Mouse (Mus musculus): ENCODE measurements around the gene Gm14137.
A peak's percentile ranks its signal among the peaks of the same experiment; 100 is the strongest.

The Gm14137 gene

GRCm38 (mm10) chr2:119172862-119173576 is 1.3 kb upstream of the Gm14137 start:
- peak; percentile 26; the same call in 1 of the 2 replicates for ATAC-seq (ENCODE audit: low TSS enrichment)

GRCm38 (mm10) chr2:119174866-119175265 is 557 bp downstream of the Gm14137 start:
- ATAC-seq (ENCODE audit: low TSS enrichment): no peak

GRCm38 (mm10) chr2:119175614-119176013 is 1.3 kb downstream of the Gm14137 start:
- no peak for ATAC-seq (ENCODE audit: low TSS enrichment)

- no peak for ATAC-seq (ENCODE audit: low TSS enrichment)
Observed at GRCm38 (mm10) chr2:119176761-119177160, 2.5 kb downstream of the Gm14137 start.

- ATAC-seq (ENCODE audit: low TSS enrichment): no peak
Observed at GRCm38 (mm10) chr2:119177384-119177939, 3.2 kb downstream of the Gm14137 start.

- no peak for ATAC-seq (ENCODE audit: low TSS enrichment)
Observed at GRCm38 (mm10) chr2:119182914-119183313, 8.6 kb downstream of the Gm14137 start.

- peak; percentile 95 for ATAC-seq (ENCODE audit: low TSS enrichment)
Observed at GRCm38 (mm10) chr2:119189029-119189710, 14.9 kb downstream of the Gm14137 start.

- ATAC-seq (ENCODE audit: low TSS enrichment): no peak
Observed at GRCm38 (mm10) chr2:119190969-119191368, 16.7 kb downstream of the Gm14137 start.

- ATAC-seq (ENCODE audit: low TSS enrichment): no peak
Observed at GRCm38 (mm10) chr2:119194140-119194539, 19.8 kb downstream of the Gm14137 start.

GRCm38 (mm10) chr2:119196316-119197108 is 22.2 kb downstream of the Gm14137 start:
- ATAC-seq (ENCODE audit: low TSS enrichment): no peak

- ATAC-seq (ENCODE audit: low TSS enrichment): no peak
Observed at GRCm38 (mm10) chr2:119197493-119197892, 23.2 kb downstream of the Gm14137 start.

GRCm38 (mm10) chr2:119198049-119198448 is 23.7 kb downstream of the Gm14137 start:
- no peak for ATAC-seq (ENCODE audit: low TSS enrichment)

- ATAC-seq (ENCODE audit: low TSS enrichment): peak; percentile 62
Observed at GRCm38 (mm10) chr2:119198934-119199333, 24.6 kb downstream of the Gm14137 start.

GRCm38 (mm10) chr2:119202914-119203453 is 28.7 kb downstream of the Gm14137 start:
- ATAC-seq (ENCODE audit: low TSS enrichment): no peak

GRCm38 (mm10) chr2:119203871-119204460 is 29.7 kb downstream of the Gm14137 start:
- no peak for ATAC-seq (ENCODE audit: low TSS enrichment)

GRCm38 (mm10) chr2:119207961-119208343 is 33.6 kb downstream of the Gm14137 start:
- no peak for ATAC-seq (ENCODE audit: low TSS enrichment)

GRCm38 (mm10) chr2:119208344-119209175 is 34.3 kb downstream of the Gm14137 start, which contains the start of the genes Zfyve19 and Dnajc17:
Zfyve19 (plus strand) TSS chr2:119208617.
Dnajc17 (minus strand) TSS chr2:119208795.
- peak; percentile 98 for ATAC-seq (ENCODE audit: low TSS enrichment)

GRCm38 (mm10) chr2:119209176-119209507 is 34.8 kb downstream of the Gm14137 start:
- no peak for ATAC-seq (ENCODE audit: low TSS enrichment)
